Mouse (Mus musculus) midbrain, postnatal 0 days (tissue): Measurements from ENCODE around the gene Wfikkn2. TPM values are rescaled to one million over a fixed set of nuclear protein-coding genes. Genes with fewer than 3 reads are reported as not detected.

Source experiments
- ATAC-seq: fragments of 200-750 bp; cut with Nextera tagmentation; 2 replicates; pipeline ENCODE4 v1.8.0; 2017; ENCODE audit warnings: moderate number of reproducible peaks, mild to moderate bottlenecking, moderate TSS enrichment, moderate library complexity; ENCODE audit not compliant: low FRiP score
- DNase-seq: peaks from one replicate; pipeline ENCODE4 v3.0.0-alpha.2; 2015; ENCODE audit warnings: low spot score
- H3K27ac ChIP-seq: fragments of 300-500 bp; sonication (generic); 2 replicates; pipeline ENCODE4 v1.5.1; 2014; ENCODE audit warnings: low read depth, mild to moderate bottlenecking, low read length, mixed read lengths
- H3K27me3 ChIP-seq: fragments of 300-500 bp; sonication (generic); 2 replicates; pipeline ENCODE4 v1.6.1; 2014; ENCODE audit warnings: low read length, control low read depth, mixed read lengths; ENCODE audit not compliant: insufficient read depth
- H3K36me3 ChIP-seq: fragments of 300-500 bp; sonication (generic); 2 replicates; pipeline ENCODE4 v1.6.1; 2014; ENCODE audit warnings: low read length, control low read depth, mixed read lengths; ENCODE audit not compliant: insufficient read depth
- H3K4me1 ChIP-seq: fragments of 300-500 bp; sonication (generic); 2 replicates; pipeline ENCODE4 v1.6.1; 2014; ENCODE audit warnings: mild to moderate bottlenecking, control low read depth, antibody characterized with exemption, low read length, mixed read lengths; ENCODE audit not compliant: insufficient read depth
- H3K4me2 ChIP-seq: fragments of 300-500 bp; sonication (generic); 2 replicates; pipeline ENCODE4 v1.6.1; 2014; ENCODE audit warnings: low read depth, mild to moderate bottlenecking, low read length, mixed read lengths; ENCODE audit not compliant: poor library complexity, severe bottlenecking
- H3K4me3 ChIP-seq: fragments of 300-500 bp; sonication (generic); 2 replicates; pipeline ENCODE4 v1.5.1; 2014; ENCODE audit warnings: low read depth, mild to moderate bottlenecking, low read length, moderate library complexity
- H3K9ac ChIP-seq: fragments of 300-500 bp; sonication (generic); replicated peaks from 2 replicates; pipeline ENCODE4 v1.6.1; 2014; ENCODE audit warnings: mild to moderate bottlenecking, low read length, moderate library complexity, mixed read lengths; ENCODE audit not compliant: poor library complexity, severe bottlenecking
- H3K9me3 ChIP-seq: fragments of 300-500 bp; sonication (generic); 2 replicates; pipeline ENCODE4 v1.6.1; 2016; ENCODE audit warnings: low read length, control low read depth
- CTCF ChIP-seq: IDR thresholded peaks from 2 replicates; pipeline ENCODE4 v1.5.1; 2016; ENCODE audit warnings: antibody characterized with exemption, mild to moderate bottlenecking
- WGBS: fragments of 180-500 bp; shearing (Covaris S2); extraction: QIAGEN DNeasy Blood & Tissue Kit; methylation state at CpG from one replicate; pipeline ENCODE4 v1.1.7; 2014; 5-methylcytosine and 5-hydroxymethylcytosine counted together
- polyA plus RNA-seq: library from polyadenylated mRNA; unstranded; fragments of >200 nt; fragmentation: Nextera tagmentation; extraction: Ambion mirVana; gene quantifications from 2 replicates; pipeline ENCODE4 v1.2.1, GENCODE M21; 2015
- total RNA-seq: library from RNA; depleted of rRNA; stranded (reverse); fragments of >200 nt; gene quantifications from 2 replicates; pipeline ENCODE4 v1.2.3, GENCODE M21; 2014; rRNA removed

The Wfikkn2 gene
- total and polyA plus RNA-seq, 2 experiments from 2014 or later = 2.6 to 10.0 TPM

- Histone ChIP-seq H3K4me2 (no peak overlapping the region), H3K27ac (no peak overlapping the region), H3K4me3 (no peak overlapping the region), H3K9ac (no peak overlapping the region), H3K27me3 (no peaks in the 10 kb centered on the region), H3K4me1 (no peaks in the 10 kb centered on the region), H3K9me3 (no peaks in the 10 kb centered on the region), H3K36me3 (no peaks in the 10 kb centered on the region)
- TF ChIP-seq CTCF = no peak
- 91% methylated on average over 7 of the region's 7 CpGs for WGBS
- ATAC-seq (no peak), DNase-seq (no peak)
These were observed 47.2 kb downstream of the Wfikkn2 start for GRCm38 (mm10) chr11:94198405-94199146.

DNA sequence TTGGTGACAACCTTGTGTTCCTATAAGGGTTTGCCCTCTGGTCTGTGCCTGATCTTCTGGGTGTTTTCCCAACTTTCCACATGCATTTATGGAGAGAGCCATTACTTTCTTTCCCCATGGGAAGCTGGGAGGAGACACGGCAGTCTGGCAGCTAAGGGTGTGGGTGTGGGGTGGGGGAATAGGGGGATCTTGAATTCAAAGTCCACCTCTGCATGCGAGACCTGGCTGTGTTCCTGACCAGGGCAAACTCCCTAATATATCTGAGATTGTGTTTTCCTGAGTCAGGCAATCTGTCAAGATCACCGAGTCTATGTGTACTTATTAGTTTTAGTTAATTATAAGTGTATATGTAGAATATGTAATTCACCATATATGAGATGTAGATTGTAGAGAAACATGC, 49.5 kb downstream of the Wfikkn2 start:
- no peak overlapping the region for H3K9ac ChIP-seq
- DNase-seq (no peak), ATAC-seq (no peak)
- no peaks in the 10 kb centered on the region for H3K36me3 ChIP-seq
- TF ChIP-seq CTCF = no peak
- no peaks in the 10 kb centered on the region for H3K27me3 ChIP-seq
- no peak overlapping the region for H3K27ac ChIP-seq
- no peak overlapping the region for H3K4me2 ChIP-seq
- H3K4me1 ChIP-seq = no peaks in the 10 kb centered on the region
- no peak overlapping the region for H3K4me3 ChIP-seq
- no peaks in the 10 kb centered on the region for H3K9me3 ChIP-seq
- 80% methylated on average over 3 of the region's 3 CpGs for WGBS

GRCm38 (mm10) chr11:94193109-94193508, 52.7 kb downstream of the Wfikkn2 start:
- H3K27me3 ChIP-seq = no peaks in the 10 kb centered on the region
- ATAC-seq (no peak), DNase-seq (peak; percentile 47)
- no peaks in the 10 kb centered on the region for H3K36me3 ChIP-seq
- no peak overlapping the region for H3K27ac ChIP-seq
- TF ChIP-seq CTCF = no peak
- no peak overlapping the region for H3K4me2 ChIP-seq
- no peak overlapping the region for H3K4me3 ChIP-seq
- no peaks in the 10 kb centered on the region for H3K4me1 ChIP-seq
- H3K9ac ChIP-seq = no peak overlapping the region
- H3K9me3 ChIP-seq = no peaks in the 10 kb centered on the region
- WGBS = 39% methylated on average over 2 of the region's 2 CpGs

- ATAC-seq = no peak
- H3K4me3 ChIP-seq = no peak overlapping the region
These were observed 55.1 kb downstream of the Wfikkn2 start for GRCm38 (mm10) chr11:94190665-94191064.

GRCm38 (mm10) chr11:94189579-94189978, 56.2 kb downstream of the Wfikkn2 start:
- no peaks in the 10 kb centered on the region for H3K9me3 ChIP-seq
- WGBS = 74% methylated on average over 10 of the region's 10 CpGs
- no peaks in the 10 kb centered on the region for H3K27me3 ChIP-seq
- TF ChIP-seq CTCF = no peak
- H3K4me1 ChIP-seq = no peaks in the 10 kb centered on the region
- DNase-seq (no peak), ATAC-seq (no peak)
- no peak overlapping the region for H3K4me2 ChIP-seq
- H3K27ac ChIP-seq = no peak overlapping the region
- no peaks in the 10 kb centered on the region for H3K36me3 ChIP-seq
- no peak overlapping the region for H3K4me3 ChIP-seq
- no peak overlapping the region for H3K9ac ChIP-seq

More at GRCm38 (mm10) chr11:94190665-94191064, 55.1 kb downstream of the Wfikkn2 start:
- Histone ChIP-seq H3K9me3 (no peaks in the 10 kb centered on the region), H3K36me3 (no peaks in the 10 kb centered on the region), H3K27ac (no peak overlapping the region), H3K4me1 (no peaks in the 10 kb centered on the region), H3K9ac (no peak overlapping the region), H3K27me3 (no peaks in the 10 kb centered on the region), H3K4me2 (no peak overlapping the region)
- DNase-seq = no peak
- no peak for TF ChIP-seq CTCF
- 83% methylated on average over 5 of the region's 5 CpGs for WGBS

Other genes with a start within 250 kb of the Wfikkn2 start
- gene Spag9, start 249.9 kb downstream of the Wfikkn2 start, total RNA-seq = 131 and 161 TPM in 2 replicates
- 66.8 and 80.7 TPM in 2 replicates for gene Spag9, start 249.9 kb downstream of the Wfikkn2 start, polyA plus RNA-seq
- 15.6 and 20.4 TPM in 2 replicates for gene Tob1, start 34.6 kb downstream of the Wfikkn2 start, total RNA-seq
- 25.5 and 27.9 TPM in 2 replicates for gene Tob1, start 34.6 kb downstream of the Wfikkn2 start, polyA plus RNA-seq
- gene Gm21885, start 35.9 kb upstream of the Wfikkn2 start, total RNA-seq = not detected in 2 replicates
- not detected in 2 replicates for gene Gm21885, start 35.9 kb upstream of the Wfikkn2 start, polyA plus RNA-seq
- gene Luc7l3, start 76.0 kb upstream of the Wfikkn2 start, total RNA-seq = 47.5 and 87.1 TPM in 2 replicates
- gene Luc7l3, start 76.0 kb upstream of the Wfikkn2 start, polyA plus RNA-seq = 100 and 124 TPM in 2 replicates
- 41.7 and 49.5 TPM in 2 replicates for gene Ankrd40, start 82.0 kb upstream of the Wfikkn2 start, total RNA-seq
- 11.9 and 12.8 TPM in 2 replicates for gene Ankrd40, start 82.0 kb upstream of the Wfikkn2 start, polyA plus RNA-seq
- gene Abcc3, start 147.0 kb upstream of the Wfikkn2 start, total RNA-seq = 1.7 and 3.6 TPM in 2 replicates
- gene Abcc3, start 147.0 kb upstream of the Wfikkn2 start, polyA plus RNA-seq = 0.72 and 0.99 TPM in 2 replicates
- gene Cacna1g, start 228.2 kb upstream of the Wfikkn2 start, total RNA-seq = 94.6 and 131 TPM in 2 replicates
- 13.0 and 13.2 TPM in 2 replicates for gene Cacna1g, start 228.2 kb upstream of the Wfikkn2 start, polyA plus RNA-seq
- 0.93 and 6.5 TPM in 2 replicates for gene Spata20, start 240.2 kb upstream of the Wfikkn2 start, total RNA-seq
- gene Spata20, start 240.2 kb upstream of the Wfikkn2 start, polyA plus RNA-seq = 1.2 and 1.3 TPM in 2 replicates